Mouse (Mus musculus) heart, postnatal 0 days (tissue): ENCODE measurements around the gene Dok4.

Experiments used
- CTCF ChIP-seq: IDR thresholded peaks from 2 replicates; pipeline ENCODE4 v1.5.1; 2016; ENCODE audit warnings: antibody characterized with exemption, control low read depth, low read depth
- EP300 ChIP-seq: IDR thresholded peaks from 2 replicates; pipeline ENCODE4 v1.6.1; 2016; ENCODE audit warnings: antibody characterized with exemption, low read depth

- TF ChIP-seq CTCF (no peak), EP300 (no peak)
These were observed 19.2 kb downstream of the Dok4 start for GRCm38 (mm10) chr8:94857011-94857345.
